Mouse (Mus musculus): ENCODE results near the gene 4933402J07Rik.

The 4933402J07Rik gene

GRCm38 (mm10) chr8:87563553-87563952 is at the start of gene 4933402J07Rik:
Gene 4933402J07Rik (plus strand): TSS chr8:87563853.
- DNase-seq (ENCODE audit: low spot score), result no peak

- DNase-seq (ENCODE audit: low spot score), result no peak
Observed at GRCm38 (mm10) chr8:87517132-87517531, 46.5 kb upstream of the 4933402J07Rik start.

- no peak for DNase-seq (ENCODE audit: low spot score)
Observed at GRCm38 (mm10) chr8:87525006-87525405, 38.6 kb upstream of the 4933402J07Rik start.

- no peak for DNase-seq (ENCODE audit: low spot score)
Observed at GRCm38 (mm10) chr8:87531176-87531575, 32.5 kb upstream of the 4933402J07Rik start.

DNA sequence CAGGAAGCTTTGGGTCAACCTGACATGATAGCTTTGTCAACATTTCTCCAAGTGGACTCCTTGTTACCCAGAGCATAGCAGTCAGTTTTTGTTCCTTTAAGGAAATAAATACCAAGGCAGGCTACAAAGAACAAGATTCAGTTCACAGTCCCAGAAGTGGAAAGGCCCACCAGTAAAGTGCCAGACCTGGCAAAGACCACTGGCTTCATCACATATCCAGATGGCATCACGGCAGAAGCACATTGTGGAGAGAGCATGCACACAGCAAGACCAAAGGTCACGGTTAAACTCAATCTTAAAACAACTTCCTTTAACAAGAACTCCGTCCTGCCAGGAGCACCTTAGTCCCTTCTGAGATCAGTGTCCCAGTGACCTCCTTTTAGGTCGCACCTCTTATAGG is 30.2 kb upstream of the 4933402J07Rik start:
- DNase-seq (ENCODE audit: low spot score), result no peak

DNA sequence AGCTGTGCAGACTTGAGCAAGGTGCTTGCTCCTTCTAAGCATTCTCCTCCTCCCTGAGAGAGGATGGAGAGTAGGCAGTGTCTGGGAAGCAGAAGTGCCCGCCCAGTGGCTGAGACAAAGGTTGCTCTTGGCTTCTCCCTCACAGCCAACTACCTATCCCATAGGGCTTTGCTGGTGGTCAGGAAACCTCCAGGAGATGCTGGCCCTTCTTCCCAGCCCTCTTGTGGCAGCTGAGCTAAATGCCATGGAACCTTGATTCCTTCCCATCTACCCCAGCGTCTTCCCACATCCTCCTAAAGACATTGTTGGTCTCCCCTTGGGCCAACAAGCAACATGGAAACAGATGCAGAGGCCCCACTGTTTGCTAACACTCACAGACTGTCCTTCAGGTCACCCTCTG is 28.8 kb upstream of the 4933402J07Rik start:
- DNase-seq (ENCODE audit: low spot score), result no peak

GRCm38 (mm10) chr8:87536615-87537329 is 26.9 kb upstream of the 4933402J07Rik start:
- DNase-seq (ENCODE audit: low spot score), result no peak

DNA sequence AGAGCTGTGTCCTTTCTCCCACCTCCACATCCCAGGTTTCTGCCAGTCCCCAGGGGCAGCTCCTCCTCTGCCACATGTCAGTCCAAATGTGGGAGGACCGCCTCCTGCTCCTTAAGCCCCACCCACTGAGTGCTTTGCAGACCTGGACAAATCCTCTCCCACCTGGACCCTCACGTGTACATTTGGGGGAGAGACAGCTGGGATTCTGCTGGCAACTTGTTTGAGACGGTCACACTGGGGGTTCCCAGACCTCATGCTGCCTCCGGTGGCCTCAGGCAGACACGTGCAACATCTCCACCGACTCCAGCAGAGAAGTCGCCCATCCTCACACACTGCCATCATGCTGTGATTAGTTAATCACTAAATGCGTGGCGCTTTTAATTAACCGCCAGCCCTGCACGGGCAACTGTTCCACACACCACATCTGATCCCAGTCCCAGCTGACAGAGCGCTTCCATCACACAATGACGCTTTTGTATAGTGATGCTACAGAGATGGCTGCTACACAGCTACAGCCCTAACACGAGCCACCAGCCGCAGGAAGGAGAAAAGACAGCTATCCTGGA is 23.7 kb upstream of the 4933402J07Rik start:
- DNase-seq (ENCODE audit: low spot score), result no peak

DNA sequence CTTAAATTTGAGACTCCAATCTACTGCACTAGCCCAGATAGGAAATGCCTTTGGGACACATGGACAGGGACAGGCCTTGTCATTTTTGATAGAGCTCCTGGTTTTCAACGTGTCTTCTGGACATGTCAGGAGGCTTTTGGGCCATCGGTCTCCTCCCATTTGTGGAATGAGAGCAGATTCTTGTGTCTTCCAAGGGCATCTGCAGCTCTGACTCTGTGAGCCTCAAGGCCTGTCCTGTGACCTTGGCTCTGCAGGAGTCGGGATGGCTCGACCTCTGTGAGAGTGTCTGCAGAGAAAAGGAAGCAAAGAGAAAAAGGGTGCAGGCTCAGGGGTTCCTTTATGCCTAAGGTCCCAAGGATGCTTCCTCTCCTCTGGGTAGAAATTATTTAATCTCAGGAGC is 13.8 kb upstream of the 4933402J07Rik start:
- DNase-seq (ENCODE audit: low spot score), result no peak

- DNase-seq (ENCODE audit: low spot score), result no peak
Observed at GRCm38 (mm10) chr8:87552801-87553200, 10.9 kb upstream of the 4933402J07Rik start.

DNA sequence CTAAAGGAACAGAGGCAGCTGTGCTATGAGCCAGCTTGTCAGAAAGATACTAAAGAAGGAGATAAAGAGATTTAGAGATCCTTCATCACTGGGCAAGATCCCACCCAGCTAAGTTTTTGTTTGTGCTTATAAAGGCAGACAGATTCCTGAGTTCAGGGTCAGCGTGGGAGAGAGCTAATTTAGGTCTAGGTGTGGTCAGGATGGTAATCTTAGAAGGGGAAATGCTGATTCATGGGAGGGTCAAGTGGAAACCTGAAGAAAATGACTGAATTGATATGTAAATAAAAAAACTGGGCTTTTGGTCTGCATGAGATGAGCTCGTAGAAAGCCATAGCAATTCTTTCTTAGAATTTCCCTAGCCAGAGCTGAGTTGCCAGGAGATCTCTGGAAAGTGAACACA is 2.9 kb upstream of the 4933402J07Rik start:
- no peak for DNase-seq (ENCODE audit: low spot score)

DNA sequence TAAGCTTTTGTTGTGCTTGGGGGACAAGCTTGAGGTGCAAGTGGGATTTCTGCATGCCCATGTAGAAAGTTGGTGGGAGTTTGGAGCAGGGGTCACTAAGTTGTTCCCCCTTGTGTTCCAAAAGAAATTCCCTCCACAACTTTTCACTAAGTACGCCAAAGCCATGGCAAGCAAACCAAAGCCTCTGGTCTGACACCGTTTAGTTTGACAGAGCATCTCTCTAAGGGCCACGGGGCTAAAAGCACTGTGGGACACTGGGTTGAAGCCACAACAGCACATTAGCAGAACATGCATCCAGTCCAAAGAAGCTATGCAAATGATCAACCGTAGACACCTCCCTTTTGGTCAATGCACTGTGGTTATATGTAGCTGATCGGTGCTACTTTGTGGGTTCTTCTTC is 5.5 kb downstream of the 4933402J07Rik start:
- DNase-seq (ENCODE audit: low spot score), result no peak

DNA sequence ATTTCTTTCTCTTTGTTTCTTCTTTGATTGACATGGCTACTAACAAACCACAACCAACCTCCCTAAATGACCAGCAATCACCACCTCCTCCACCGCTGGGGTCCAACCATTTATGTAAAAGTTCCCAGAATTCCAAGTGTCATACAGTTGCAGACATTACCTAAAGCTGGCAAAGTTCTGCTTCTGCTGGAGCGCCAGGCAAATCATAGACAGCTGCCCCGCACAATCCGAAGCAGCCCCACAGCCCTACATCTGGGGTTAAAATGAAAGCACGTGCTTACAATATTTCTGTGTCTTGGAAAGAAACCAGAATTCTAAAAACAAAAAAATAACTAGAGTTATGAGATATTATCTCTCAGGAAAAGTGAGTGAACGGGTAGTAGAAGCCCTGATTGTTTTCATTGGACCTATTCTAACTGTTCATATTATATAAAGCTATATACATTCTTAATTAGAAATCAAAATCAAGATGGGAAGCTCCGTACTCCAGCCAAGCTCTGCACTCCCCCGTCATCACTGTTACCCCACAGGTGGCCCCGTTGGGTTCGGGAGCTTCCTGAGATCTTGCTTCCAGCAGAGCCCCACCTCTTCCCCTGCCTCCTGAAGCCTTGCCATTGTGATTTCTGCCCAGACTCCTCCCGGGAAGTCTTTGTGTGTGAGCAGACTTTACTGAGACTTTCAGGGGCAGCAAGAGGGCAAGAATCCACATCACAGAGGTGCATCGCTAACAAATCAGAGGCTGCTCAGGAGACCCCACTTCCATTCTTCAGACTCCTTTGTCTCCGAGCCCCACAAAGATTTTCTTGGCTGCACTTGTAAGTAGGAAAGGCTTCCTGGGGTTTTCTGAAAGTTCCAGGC is 6.3 kb downstream of the 4933402J07Rik start:
- DNase-seq (ENCODE audit: low spot score), result no peak

- DNase-seq (ENCODE audit: low spot score), result no peak
Observed at GRCm38 (mm10) chr8:87570564-87570855, 6.9 kb downstream of the 4933402J07Rik start.

DNA sequence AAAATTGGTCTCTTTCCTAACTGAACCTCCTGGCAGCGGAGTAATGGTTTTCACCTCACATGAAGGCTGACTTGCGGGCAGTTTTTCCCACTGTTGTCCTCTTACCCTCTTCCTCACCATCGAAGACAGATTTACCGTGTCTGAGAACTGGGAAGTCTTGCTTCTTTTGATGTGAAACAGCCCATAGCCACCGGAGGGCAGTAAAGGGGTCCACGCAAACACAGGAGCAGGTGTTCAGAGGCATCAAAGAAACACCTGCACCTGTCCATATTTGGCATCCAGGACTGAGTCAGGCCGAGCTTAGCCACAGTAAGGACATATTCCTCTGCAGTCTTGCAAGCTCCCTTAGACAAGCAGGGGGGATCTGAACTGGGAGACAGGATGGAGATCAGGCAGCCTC is 7.2 kb downstream of the 4933402J07Rik start:
- no peak for DNase-seq (ENCODE audit: low spot score)

DNA sequence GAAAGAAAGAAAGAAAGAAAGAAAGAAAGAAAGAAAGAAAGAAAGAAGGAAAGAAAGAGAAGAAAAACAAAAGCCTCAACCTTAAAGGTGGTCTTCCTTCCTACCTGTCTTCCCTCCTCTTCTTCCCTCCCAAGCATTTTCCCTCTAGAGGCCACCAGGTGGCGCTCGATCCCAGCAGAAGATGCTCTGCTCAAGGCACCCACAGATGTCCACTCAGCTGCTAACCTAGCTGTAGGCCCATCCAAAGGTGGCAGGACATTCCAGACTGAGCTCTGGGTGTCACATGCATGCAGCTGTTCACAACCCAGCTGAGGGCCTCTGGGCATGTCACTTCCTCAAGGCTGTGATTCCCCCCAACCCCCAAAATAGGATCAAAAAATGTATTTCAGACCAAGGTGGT is 30.6 kb downstream of the 4933402J07Rik start:
- DNase-seq (ENCODE audit: low spot score), result no peak

DNA sequence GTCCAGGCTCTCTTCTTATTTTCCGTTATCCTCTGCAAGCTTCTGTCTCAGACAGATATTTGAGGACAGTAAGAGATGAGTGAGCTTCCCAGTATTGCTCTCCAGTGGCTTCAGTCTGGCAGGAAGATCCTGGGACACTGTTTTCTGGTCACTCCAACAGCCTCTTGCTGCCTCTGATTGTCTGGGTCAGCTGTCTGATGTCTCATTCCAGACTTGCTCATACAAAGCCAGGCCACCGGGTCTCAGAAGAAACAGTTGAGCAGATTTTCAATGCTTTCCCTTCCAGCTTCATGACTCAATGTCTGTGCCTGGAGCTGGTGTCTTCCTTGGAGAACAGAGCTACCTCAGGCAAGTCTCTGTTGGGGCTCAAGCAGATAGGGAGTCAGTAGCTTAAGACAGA is 39.1 kb downstream of the 4933402J07Rik start:
- no peak for DNase-seq (ENCODE audit: low spot score)

GRCm38 (mm10) chr8:87609110-87609509 is 45.5 kb downstream of the 4933402J07Rik start:
- DNase-seq (ENCODE audit: low spot score), result no peak

DNA sequence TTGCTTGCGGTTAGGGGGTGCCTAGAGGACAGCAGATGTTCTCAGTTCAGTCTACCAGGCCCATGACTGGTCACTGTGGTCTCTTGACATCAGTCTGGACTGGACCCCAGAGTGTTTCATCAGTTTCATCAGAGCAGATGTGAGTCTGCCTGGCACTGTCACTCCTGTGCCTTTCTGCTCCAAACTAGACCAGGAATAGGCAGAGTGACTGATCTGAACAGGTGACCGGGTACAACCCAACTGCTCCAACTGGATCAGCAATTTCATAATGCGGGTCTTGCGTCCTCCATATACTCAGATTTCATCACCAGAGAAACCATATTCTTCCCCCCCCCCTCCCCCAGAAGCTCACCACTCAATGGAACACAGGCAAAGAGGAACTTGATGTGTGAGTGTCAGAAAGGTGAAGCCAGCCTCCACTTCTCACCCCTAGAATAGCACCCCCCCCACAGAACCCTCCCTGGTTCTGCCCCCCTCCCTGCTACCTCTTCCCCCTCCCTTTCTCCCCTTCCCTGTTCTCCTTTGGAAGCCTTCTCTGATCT is 46.1 kb downstream of the 4933402J07Rik start:
- no peak for DNase-seq (ENCODE audit: low spot score)

DNA sequence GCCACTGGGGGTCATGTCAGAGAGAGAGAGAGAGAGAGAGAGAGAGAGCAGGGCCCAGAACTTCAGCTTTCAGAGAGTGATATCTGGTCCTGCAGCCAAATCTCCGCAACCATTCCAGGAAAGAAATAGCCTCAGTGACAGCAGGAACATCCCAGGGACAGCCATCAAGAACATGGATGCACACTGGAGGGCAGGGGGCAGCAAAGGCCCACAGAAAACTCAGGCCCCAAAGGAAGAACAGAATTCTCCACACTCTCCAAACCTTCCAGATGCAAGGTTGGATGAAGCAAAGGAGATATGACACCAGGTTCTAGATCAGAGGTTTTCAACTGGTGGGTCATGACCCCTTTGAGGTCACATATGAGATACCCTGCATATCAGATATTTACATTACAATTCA is 50.0 kb downstream of the 4933402J07Rik start:
- no peak for DNase-seq (ENCODE audit: low spot score)

- no peak for DNase-seq (ENCODE audit: low spot score)
Observed at GRCm38 (mm10) chr8:87619118-87619517, 55.5 kb downstream of the 4933402J07Rik start.

- DNase-seq (ENCODE audit: low spot score), result no peak
Observed at GRCm38 (mm10) chr8:87619529-87619928, 55.9 kb downstream of the 4933402J07Rik start.

DNA sequence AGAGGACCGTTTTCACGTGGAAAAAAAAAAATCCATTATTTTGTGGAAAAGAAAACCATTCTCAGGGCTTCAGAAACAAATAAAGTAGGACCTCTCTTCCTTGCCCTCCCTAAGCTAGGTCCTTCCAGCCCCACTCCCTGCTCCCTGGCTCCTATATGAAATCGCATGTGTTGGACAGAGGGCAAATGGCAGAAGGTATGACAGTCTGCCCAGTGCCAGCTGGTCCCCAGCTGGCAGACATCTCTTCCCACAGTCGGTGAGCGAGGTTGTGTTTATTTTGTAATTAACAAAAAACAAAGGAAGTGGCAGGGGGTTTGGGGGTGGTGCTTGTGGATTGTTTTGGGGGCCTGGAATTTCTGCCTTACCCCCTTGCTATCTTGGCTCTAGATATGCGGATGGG is 56.6 kb downstream of the 4933402J07Rik start:
- no peak for DNase-seq (ENCODE audit: low spot score)
